Mouse (Mus musculus) heart, embryonic 15.5 days (tissue): ENCODE measurements at regions not wholly inside any gene's neighbourhood (a gene's known extent, or its start where the extent isn't known, plus 50 kb on each side); places are given as distances from the start of the nearest gene placed in this dataset.

ENCODE experiments used
- ATAC-seq: fragments of 200-750 bp; cut with Nextera tagmentation; replicated peaks from 2 replicates; pipeline ENCODE4 v1.8.0; 2017; ENCODE audit warnings: low read depth, moderate TSS enrichment; ENCODE audit not compliant: insufficient number of reproducible peaks, insufficient read depth, low FRiP score
- H3K27ac ChIP-seq: fragments of 300-500 bp; sonication (generic); 2 replicates; pipeline ENCODE4 v1.5.1; 2015; ENCODE audit warnings: mild to moderate bottlenecking, inconsistent platforms
- H3K27me3 ChIP-seq: fragments of 300-500 bp; sonication (generic); 2 replicates; pipeline ENCODE4 v1.6.1; 2015; ENCODE audit warnings: inconsistent platforms
- H3K36me3 ChIP-seq: fragments of 300-500 bp; sonication (generic); 2 replicates; pipeline ENCODE4 v1.6.1; 2015; ENCODE audit warnings: mild to moderate bottlenecking, inconsistent platforms
- H3K4me1 ChIP-seq: fragments of 300-500 bp; sonication (generic); replicated peaks from 2 replicates; pipeline ENCODE4 v1.6.1; 2015; ENCODE audit warnings: inconsistent platforms
- H3K4me2 ChIP-seq: fragments of 300-500 bp; sonication (generic); 2 replicates; pipeline ENCODE4 v1.6.1; 2015; ENCODE audit warnings: inconsistent platforms, mild to moderate bottlenecking, moderate library complexity
- H3K4me3 ChIP-seq: fragments of 300-500 bp; sonication (generic); 2 replicates; pipeline ENCODE4 v1.5.1; 2015; ENCODE audit warnings: mild to moderate bottlenecking, inconsistent platforms
- H3K9ac ChIP-seq: fragments of 300-500 bp; sonication (generic); 2 replicates; pipeline ENCODE4 v1.6.1; 2015; ENCODE audit warnings: mild to moderate bottlenecking, inconsistent platforms
- H3K9me3 ChIP-seq: fragments of 300-500 bp; sonication (generic); replicated peaks from 2 replicates; pipeline ENCODE4 v1.6.1; 2016; ENCODE audit warnings: inconsistent platforms
- WGBS: fragments of 180-500 bp; shearing (Covaris S2); methylation state at CpG from one replicate; pipeline ENCODE4 v1.1.7; 2015; ENCODE audit warnings: mixed read lengths; 5-methylcytosine and 5-hydroxymethylcytosine counted together

- Histone ChIP-seq H3K36me3 (no peaks in the 10 kb centered on the region), H3K4me2 (no peak overlapping the region), H3K9me3 (no peaks in the 10 kb centered on the region), H3K27ac (no peak overlapping the region), H3K4me1 (no peaks in the 10 kb centered on the region), H3K4me3 (no peak overlapping the region), H3K27me3 (no peaks in the 10 kb centered on the region), H3K9ac (no peak overlapping the region)
- ATAC-seq: no peak
- 82% methylated on average over 2 of the region's 2 CpGs for WGBS
Measured at GRCm38 (mm10) chr12:21480226-21480625, 62.8 kb upstream of the Ywhaq start.

- 55% methylated on average over 1 of the region's 1 CpGs for WGBS
- no peak overlapping the region for H3K27ac ChIP-seq
- no peaks in the 10 kb centered on the region for H3K9me3 ChIP-seq
- no peaks in the 10 kb centered on the region for H3K36me3 ChIP-seq
- ATAC-seq: no peak
- no peak overlapping the region for H3K9ac ChIP-seq
- peaks cover 4% of the 10 kb centered on the region; the same call in 1 of the 2 replicates for H3K4me1 ChIP-seq
- H3K4me2 ChIP-seq: no peak overlapping the region
- H3K27me3 ChIP-seq: no peaks in the 10 kb centered on the region
- no peak overlapping the region for H3K4me3 ChIP-seq
Measured at GRCm38 (mm10) chr12:21479251-21479650, 61.8 kb upstream of the Ywhaq start.

- no peak overlapping the region for H3K27ac ChIP-seq
- no peaks in the 10 kb centered on the region for H3K9me3 ChIP-seq
- no peak for ATAC-seq
- no peaks in the 10 kb centered on the region for H3K36me3 ChIP-seq
- 89% methylated on average over 2 of the region's 2 CpGs for WGBS
- H3K4me1 ChIP-seq: peaks cover 4% of the 10 kb centered on the region; the same call in 1 of the 2 replicates
- H3K9ac ChIP-seq: no peak overlapping the region
- no peaks in the 10 kb centered on the region for H3K27me3 ChIP-seq
- no peak overlapping the region for H3K4me2 ChIP-seq
- H3K4me3 ChIP-seq: no peak overlapping the region
Measured at GRCm38 (mm10) chr12:21476516-21476915, 59.1 kb upstream of the Ywhaq start.

- 87% methylated on average over 6 of the region's 6 CpGs for WGBS
- H3K4me1 ChIP-seq: peaks cover 4% of the 10 kb centered on the region; the same call in 1 of the 2 replicates
- H3K27me3 ChIP-seq: no peaks in the 10 kb centered on the region
- H3K4me2 ChIP-seq: no peak overlapping the region
- H3K27ac ChIP-seq: no peak overlapping the region
- H3K9ac ChIP-seq: no peak overlapping the region
- no peak overlapping the region for H3K4me3 ChIP-seq
- H3K9me3 ChIP-seq: no peaks in the 10 kb centered on the region
- ATAC-seq: 0 out of 2 replicates have a peak, but pooled peaks have one; percentile 16
- no peaks in the 10 kb centered on the region for H3K36me3 ChIP-seq
Measured at GRCm38 (mm10) chr12:21472951-21473710, 55.7 kb upstream of the Ywhaq start.

- Histone ChIP-seq H3K9ac (no peak overlapping the region), H3K27me3 (no peaks in the 10 kb centered on the region), H3K4me1 (peaks cover 4% of the 10 kb centered on the region; the same call in 1 of the 2 replicates), H3K4me3 (no peak overlapping the region), H3K36me3 (no peaks in the 10 kb centered on the region), H3K4me2 (no peak overlapping the region), H3K9me3 (no peaks in the 10 kb centered on the region), H3K27ac (no peak overlapping the region)
- ATAC-seq: peak; percentile 81
- WGBS: 30% methylated on average over 4 of the region's 4 CpGs
Measured at GRCm38 (mm10) chr12:21472487-21472886, 55.0 kb upstream of the Ywhaq start.

GRCm38 (mm10) chr12:21471986-21472385 is 54.5 kb upstream of the Ywhaq start:
- Histone ChIP-seq H3K4me3 (no peak overlapping the region), H3K27me3 (no peaks in the 10 kb centered on the region), H3K4me1 (peaks cover 4% of the 10 kb centered on the region; the same call in 1 of the 2 replicates), H3K27ac (0 out of 2 replicates have a peak overlapping the region, but pooled peaks have one; percentile 19), H3K9ac (no peak overlapping the region), H3K4me2 (no peak overlapping the region), H3K9me3 (no peaks in the 10 kb centered on the region), H3K36me3 (no peaks in the 10 kb centered on the region)
- no peak for ATAC-seq
- 85% methylated on average over 7 of the region's 7 CpGs for WGBS

- 86% methylated on average over 3 of the region's 3 CpGs for WGBS
Measured at GRCm38 (mm10) chr12:21470286-21470685, 52.8 kb upstream of the Ywhaq start.

More at GRCm38 (mm10) chr12:21470286-21470685, 52.8 kb upstream of the Ywhaq start:
- no peak overlapping the region for H3K4me2 ChIP-seq
- no peak overlapping the region for H3K27ac ChIP-seq
- no peak for ATAC-seq
- no peaks in the 10 kb centered on the region for H3K36me3 ChIP-seq
- H3K9ac ChIP-seq: no peak overlapping the region
- peaks cover 4% of the 10 kb centered on the region; the same call in 1 of the 2 replicates for H3K4me1 ChIP-seq
- no peak overlapping the region for H3K4me3 ChIP-seq
- no peaks in the 10 kb centered on the region for H3K27me3 ChIP-seq
- no peaks in the 10 kb centered on the region for H3K9me3 ChIP-seq
